Mouse (Mus musculus) left cerebral cortex, adult 2 months (tissue): ENCODE measurements around the gene Uck2. TPM values are rescaled to one million over a fixed set of nuclear protein-coding genes. Genes with fewer than 3 reads are reported as not detected.

Experiments used
- DNase-seq, 2 experiments: peaks; one replicate each; pipeline ENCODE4 v3.0.0; 2021 to 2022; ENCODE audit warnings: low spot score in 2 of 2, mixed read lengths in 1 of 2; ENCODE audit errors: extremely low spot score in 1 of 2
- H3K27ac ChIP-seq: fragments of 200-600 bp; 2 replicates; pipeline ENCODE4 v1.8.1; 2022
- H3K4me3 ChIP-seq: fragments of 200-600 bp; 2 replicates; pipeline ENCODE4 v1.8.1; 2022
- CTCF ChIP-seq: fragments of 200-600 bp; IDR thresholded peaks from 2 replicates; pipeline ENCODE4 v1.8.1; 2022; ENCODE audit warnings: antibody characterized with exemption, mild to moderate bottlenecking, moderate library complexity
- intact Hi-C: fragments of 180-260 bp; cut with DNase I; formaldehyde crosslinking; loops from one replicate; pipeline ENCODE4 v1.15.1; 2025
- microRNA-seq, 2 experiments: library from miRNA; unstranded; fragments of <30 nt; microRNA quantifications; one replicate each; pipeline ENCODE4 v1.2.0; 2021
- total RNA-seq, 2 experiments: library from RNA; stranded (reverse); gene quantifications; 2 replicates each; pipeline ENCODE4 v1.2.3; 2021

Uck2 gene
- total RNA-seq, 2 experiments from 2014 or later, result 30.9 to 42.1 TPM

GRCm38 (mm10) chr1:167194766-167195165 is 90.4 kb downstream of the Uck2 start:
- Histone ChIP-seq H3K27ac (no peak overlapping the region), H3K4me3 (no peak overlapping the region)
- DNase-seq, result no peak
- intact Hi-C loops, result no loop called here
- no peak for TF ChIP-seq CTCF

DNA sequence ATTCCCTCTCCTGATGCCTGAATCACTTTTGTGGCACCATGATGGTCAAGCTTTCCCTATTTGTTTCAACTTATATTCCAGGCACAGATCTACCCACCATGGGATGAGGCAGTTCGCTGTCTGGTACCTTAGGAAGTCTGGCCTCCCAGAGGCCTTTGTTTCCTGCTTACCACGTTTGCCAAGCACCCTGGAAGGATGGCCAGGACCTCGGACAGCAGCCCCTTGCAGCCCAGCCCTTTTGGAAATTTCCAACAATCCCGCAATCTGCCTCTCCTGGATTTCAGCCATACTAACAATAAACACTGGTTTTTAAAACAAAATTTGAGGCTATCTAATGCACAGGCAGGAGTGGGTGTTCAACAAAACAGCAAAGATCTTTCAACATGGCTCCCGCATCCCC is 97.3 kb downstream of the Uck2 start:
- H3K4me3 ChIP-seq, result no peak overlapping the region
- no peak for TF ChIP-seq CTCF
- no peak for DNase-seq
- intact Hi-C loops, result loop anchor here (10.0 kb wide), 1 partner anchor 183 kb away; the partner anchor contains the start of gene Fam78b
- H3K27ac ChIP-seq, result no peak overlapping the region

GRCm38 (mm10) chr1:167181919-167182616 is 103.1 kb downstream of the Uck2 start:
- intact Hi-C loops, result loop anchor here (10.0 kb wide), 1 partner anchor 177 kb away; the partner anchor contains the start of gene Fam78b
- H3K4me3 ChIP-seq, result no peak overlapping the region
- DNase-seq, result peak; percentile 40 to 45
- TF ChIP-seq CTCF, result no peak
- H3K27ac ChIP-seq, result peak overlapping the region; percentile 18; the same call in 1 of the 2 replicates

Small RNA genes lying within 50 kb of the gene (microRNA-seq; reads per million reads assigned to microRNA genes)
- 0 reads per million in 2 experiments for gene Mir6347

Other genes with a start within 250 kb of the Uck2 start
- gene Tmco1, start 23.1 kb upstream of the Uck2 start, total RNA-seq, result 10 to 100 TPM; 43.2 to 50.3 TPM
- 10 to 100 TPM; 17.4 to 20.4 TPM for gene Aldh9a1, start 64.7 kb upstream of the Uck2 start, total RNA-seq
- gene Mgst3, start 108.5 kb upstream of the Uck2 start, total RNA-seq, result 10 to 100 TPM; 93.9 to 94.5 TPM
- not detected for gene Lrrc52, start 181.5 kb upstream of the Uck2 start, total RNA-seq